Mouse (Mus musculus) forebrain, embryonic 16.5 days (tissue): ENCODE results near the gene Gm44973. TPM values are rescaled to one million over a fixed set of nuclear protein-coding genes. Genes with fewer than 3 reads are reported as not detected.

Experiments used
- ATAC-seq: fragments of 200-750 bp; cut with Nextera tagmentation; 2 replicates; pipeline ENCODE4 v1.8.0; 2017; ENCODE audit warnings: mild to moderate bottlenecking, moderate library complexity
- H3K27ac ChIP-seq: fragments of 300-500 bp; sonication (generic); 2 replicates; pipeline ENCODE4 v1.5.1; 2014; ENCODE audit warnings: low read length, control low read depth
- H3K27me3 ChIP-seq: fragments of 300-500 bp; sonication (generic); replicated peaks from 2 replicates; pipeline ENCODE4 v1.6.1; 2014; ENCODE audit warnings: low read length; ENCODE audit not compliant: control insufficient read depth, insufficient read depth
- H3K36me3 ChIP-seq: fragments of 300-500 bp; sonication (generic); 2 replicates; pipeline ENCODE4 v1.6.1; 2014; ENCODE audit not compliant: control insufficient read depth, insufficient read depth
- H3K4me1 ChIP-seq: fragments of 300-500 bp; sonication (generic); replicated peaks from 2 replicates; pipeline ENCODE4 v1.6.1; 2014; ENCODE audit warnings: low read length; ENCODE audit not compliant: control insufficient read depth, insufficient read depth
- H3K4me2 ChIP-seq: fragments of 300-500 bp; sonication (generic); 2 replicates; pipeline ENCODE4 v1.6.1; 2014; ENCODE audit warnings: mild to moderate bottlenecking, low read length, control low read depth
- H3K4me3 ChIP-seq: fragments of 300-500 bp; sonication (generic); replicated peaks from 2 replicates; pipeline ENCODE4 v1.5.1; 2014; ENCODE audit warnings: mild to moderate bottlenecking, low read length, control low read depth
- H3K9ac ChIP-seq: fragments of 300-500 bp; sonication (generic); replicated peaks from 2 replicates; pipeline ENCODE4 v1.6.1; 2014; ENCODE audit warnings: low read depth, low read length, control low read depth
- H3K9me3 ChIP-seq: fragments of 300-500 bp; sonication (generic); 2 replicates; pipeline ENCODE4 v1.6.1; 2016; ENCODE audit warnings: low read length; ENCODE audit not compliant: control insufficient read depth
- WGBS: fragments of 180-500 bp; shearing (Covaris S2); extraction: QIAGEN DNeasy Blood & Tissue Kit; methylation state at CpG from one replicate; pipeline ENCODE4 v1.1.7; 2014; 5-methylcytosine and 5-hydroxymethylcytosine counted together
- polyA plus RNA-seq: library from polyadenylated mRNA; unstranded; fragments of >200 nt; fragmentation: Nextera tagmentation; extraction: Ambion mirVana; gene quantifications from 2 replicates; pipeline ENCODE4 v1.2.1, GENCODE M21; 2015

Gene Gm44973
- polyA plus RNA-seq, 1 experiment from 2014 or later = not detected

DNA sequence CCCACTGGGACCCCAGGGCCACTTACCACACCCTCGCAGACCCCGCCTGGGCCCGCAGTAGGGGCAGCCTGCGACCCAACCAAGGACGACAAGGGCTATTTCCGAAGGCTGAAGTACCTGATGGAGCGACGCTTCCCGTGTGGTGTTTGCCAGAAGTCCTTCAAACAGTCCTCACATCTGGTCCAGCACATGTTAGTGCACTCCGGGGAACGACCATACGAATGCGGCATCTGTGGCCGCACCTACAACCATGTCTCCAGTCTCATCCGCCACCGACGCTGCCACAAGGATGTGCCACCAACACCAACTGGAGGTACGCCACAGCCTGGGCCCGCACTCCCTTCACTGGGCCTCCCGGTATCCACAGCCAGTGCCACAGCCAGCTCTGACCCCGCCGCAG is 14.2 kb downstream of the Gm44973 start:
- no peak overlapping the region for H3K27ac ChIP-seq

DNA sequence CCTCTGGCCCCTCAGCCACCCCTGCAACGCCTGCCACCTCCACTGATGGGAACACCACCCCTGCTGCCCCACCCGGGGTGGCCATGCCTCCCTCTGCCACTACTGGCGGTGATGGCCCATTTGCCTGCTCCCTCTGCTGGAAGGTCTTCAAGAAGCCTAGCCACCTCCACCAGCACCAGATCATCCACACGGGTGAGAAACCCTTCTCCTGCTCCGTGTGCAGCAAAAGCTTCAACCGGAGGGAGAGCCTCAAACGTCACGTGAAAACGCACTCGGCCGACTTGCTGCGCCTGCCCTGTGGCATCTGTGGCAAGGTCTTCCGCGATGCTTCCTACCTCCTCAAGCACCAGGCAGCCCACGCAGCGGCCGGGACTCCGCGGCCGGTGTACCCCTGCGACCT is 14.7 kb downstream of the Gm44973 start:
- Histone ChIP-seq H3K4me3 (no peak overlapping the region), H3K4me1 (no peaks in the 10 kb centered on the region), H3K4me2 (no peak overlapping the region), H3K9ac (no peak overlapping the region), H3K9me3 (peaks cover 18% of the 10 kb centered on the region), H3K27ac (no peak overlapping the region), H3K27me3 (no peaks in the 10 kb centered on the region), H3K36me3 (peaks cover 51% of the 10 kb centered on the region)
- WGBS = 92% methylated on average over 21 of the region's 21 CpGs
- ATAC-seq = no peak

More for the DNA sequence above, 14.2 kb downstream of the Gm44973 start:
- WGBS = 96% methylated on average over 22 of the region's 22 CpGs
- no peak overlapping the region for H3K4me2 ChIP-seq
- no peak overlapping the region for H3K9ac ChIP-seq
- ATAC-seq = no peak
- H3K4me1 ChIP-seq = no peaks in the 10 kb centered on the region
- H3K4me3 ChIP-seq = no peak overlapping the region
- peaks cover 18% of the 10 kb centered on the region for H3K9me3 ChIP-seq
- no peaks in the 10 kb centered on the region for H3K27me3 ChIP-seq
- H3K36me3 ChIP-seq = peaks cover 50% of the 10 kb centered on the region

GRCm38 (mm10) chr7:5030554-5031275 is 15.4 kb downstream of the Gm44973 start:
- no peak overlapping the region for H3K4me2 ChIP-seq
- H3K9ac ChIP-seq = no peak overlapping the region
- peaks cover 53% of the 10 kb centered on the region for H3K36me3 ChIP-seq
- H3K27me3 ChIP-seq = no peaks in the 10 kb centered on the region
- H3K4me1 ChIP-seq = no peaks in the 10 kb centered on the region
- ATAC-seq = no peak
- WGBS = 86% methylated on average over 63 of the region's 63 CpGs
- H3K9me3 ChIP-seq = peaks cover 18% of the 10 kb centered on the region
- no peak overlapping the region for H3K27ac ChIP-seq
- H3K4me3 ChIP-seq = no peak overlapping the region

GRCm38 (mm10) chr7:5031496-5031895 is 16.2 kb downstream of the Gm44973 start:
- no peak overlapping the region for H3K9ac ChIP-seq
- H3K4me3 ChIP-seq = no peak overlapping the region
- H3K9me3 ChIP-seq = peaks cover 18% of the 10 kb centered on the region
- 79% methylated on average over 46 of the region's 46 CpGs for WGBS
- H3K4me1 ChIP-seq = no peaks in the 10 kb centered on the region
- H3K27ac ChIP-seq = no peak overlapping the region
- H3K36me3 ChIP-seq = peaks cover 54% of the 10 kb centered on the region
- H3K4me2 ChIP-seq = no peak overlapping the region
- ATAC-seq = 0 out of 2 replicates have a peak, but pooled peaks have one; percentile 19
- no peaks in the 10 kb centered on the region for H3K27me3 ChIP-seq

DNA sequence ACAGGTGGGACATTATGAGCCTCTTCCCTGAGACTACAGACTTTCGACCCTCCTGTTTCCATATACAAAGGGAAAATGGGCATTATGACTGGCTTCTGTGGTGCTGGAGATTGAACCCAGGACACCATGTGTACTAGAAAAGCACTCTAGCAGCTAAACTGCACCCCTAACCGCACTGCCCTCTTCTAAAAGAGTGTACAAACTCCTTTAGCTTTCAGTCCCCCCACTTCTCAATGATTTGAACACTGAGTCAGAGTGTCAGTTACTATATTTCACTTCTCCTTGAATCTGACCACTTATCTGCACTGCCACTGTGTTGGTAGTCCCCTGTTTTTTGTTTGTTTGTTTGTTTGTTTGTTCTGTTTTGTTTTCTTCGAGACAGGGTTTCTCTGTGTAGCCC is 18.5 kb downstream of the Gm44973 start, which contains the start of gene 4632433K11Rik:
Gene 4632433K11Rik (plus strand): TSS at position 301 of the 400 bp plus-strand sequence.
- 94% methylated on average over 3 of the region's 3 CpGs for WGBS
- Histone ChIP-seq H3K27ac (no peak within 1 kb of the TSS), H3K36me3 (peaks cover 53% of the 10 kb centered on the region), H3K9me3 (peaks cover 18% of the 10 kb centered on the region), H3K4me2 (no peak within 1 kb of the TSS), H3K27me3 (no peaks in the 10 kb centered on the region), H3K4me1 (peaks cover 9% of the 10 kb centered on the region), H3K9ac (no peak within 1 kb of the TSS), H3K4me3 (no peak within 1 kb of the TSS)
- no peak for ATAC-seq

GRCm38 (mm10) chr7:5035628-5036027 is 20.3 kb downstream of the Gm44973 start:
- 96% methylated on average over 17 of the region's 17 CpGs for WGBS
- no peak overlapping the region for H3K9ac ChIP-seq
- no peak for ATAC-seq
- no peaks in the 10 kb centered on the region for H3K27me3 ChIP-seq
- peaks cover 16% of the 10 kb centered on the region for H3K4me1 ChIP-seq
- H3K9me3 ChIP-seq = peaks cover 9% of the 10 kb centered on the region
- H3K4me2 ChIP-seq = no peak overlapping the region
- H3K4me3 ChIP-seq = no peak overlapping the region
- H3K36me3 ChIP-seq = peaks cover 35% of the 10 kb centered on the region
- H3K27ac ChIP-seq = no peak overlapping the region

- peaks cover 4% of the 10 kb centered on the region for H3K9me3 ChIP-seq
- H3K27me3 ChIP-seq = no peaks in the 10 kb centered on the region
- H3K9ac ChIP-seq = no peak overlapping the region
- WGBS = 92% methylated on average over 9 of the region's 9 CpGs
- H3K4me3 ChIP-seq = no peak overlapping the region
- peaks cover 30% of the 10 kb centered on the region for H3K36me3 ChIP-seq
- peaks cover 16% of the 10 kb centered on the region for H3K4me1 ChIP-seq
- H3K4me2 ChIP-seq = no peak overlapping the region
- no peak for ATAC-seq
- no peak overlapping the region for H3K27ac ChIP-seq
These were observed 20.8 kb downstream of the Gm44973 start for GRCm38 (mm10) chr7:5036136-5036535.

GRCm38 (mm10) chr7:5037026-5037425 is 21.7 kb downstream of the Gm44973 start:
- Histone ChIP-seq H3K27ac (no peak overlapping the region), H3K4me1 (peaks cover 16% of the 10 kb centered on the region), H3K27me3 (no peaks in the 10 kb centered on the region), H3K9me3 (no peaks in the 10 kb centered on the region), H3K36me3 (peaks cover 21% of the 10 kb centered on the region), H3K4me3 (no peak overlapping the region), H3K9ac (no peak overlapping the region), H3K4me2 (no peak overlapping the region)
- no peak for ATAC-seq
- WGBS = 93% methylated on average over 7 of the region's 7 CpGs

DNA sequence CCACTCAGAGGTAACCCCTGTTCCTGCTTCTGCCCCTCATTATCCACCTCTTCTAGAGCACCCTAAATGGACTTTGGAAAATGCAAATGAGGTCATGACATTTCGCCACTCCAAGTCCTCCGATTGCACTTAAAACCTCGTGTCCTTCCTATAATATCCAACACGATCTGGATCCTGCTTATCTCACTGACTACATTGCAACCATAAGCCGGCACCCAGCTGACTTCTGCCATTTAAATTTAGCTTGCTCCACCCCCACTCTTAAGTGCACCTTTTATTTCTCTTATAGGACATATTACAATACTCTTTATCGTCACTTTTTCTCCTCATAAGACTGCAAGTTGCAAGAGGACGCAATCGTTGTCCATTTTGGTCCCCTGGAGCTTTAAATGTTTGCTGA is 22.2 kb downstream of the Gm44973 start:
- Histone ChIP-seq H3K4me3 (peak overlapping the region; percentile 84), H3K4me1 (peaks cover 16% of the 10 kb centered on the region), H3K27me3 (no peaks in the 10 kb centered on the region), H3K27ac (peak overlapping the region; percentile 96), H3K9ac (no peak overlapping the region), H3K9me3 (no peaks in the 10 kb centered on the region), H3K36me3 (peaks cover 17% of the 10 kb centered on the region), H3K4me2 (peak overlapping the region; percentile 69)
- ATAC-seq = no peak
- 88% methylated on average over 8 of the region's 8 CpGs for WGBS
